Mouse (Mus musculus): ENCODE measurements around the gene Cacnb1. TPM values are rescaled to one million over a fixed set of nuclear protein-coding genes. Genes with fewer than 3 reads are reported as not detected.

The Cacnb1 gene
- polyA plus RNA-seq, 2 experiments = 0.38 TPM; not detected in 1

- Histone ChIP-seq H3K36me3 (replicated peaks; ENCODE audit: control insufficient read depth, insufficient read depth, low read depth) (no peaks in the 10 kb centered on the region), H3K27ac (no peak overlapping the region), H3K4me2 (ENCODE audit: low read depth) (no peak overlapping the region), H3K4me3 (ENCODE audit: insufficient read depth in 1 of 2, low read depth in 2 of 2, low read length in 2 of 2) (no peak overlapping the region), H3K27me3 (ENCODE audit: control insufficient read depth, insufficient read depth, low read length) (no peaks in the 10 kb centered on the region), H3K4me1 (replicated peaks; ENCODE audit: control insufficient read depth in 2 of 2, insufficient read depth in 2 of 2, low read length in 1 of 2) (no peaks in the 10 kb centered on the region), H3K9ac (replicated peaks) (no peak overlapping the region), H3K9me3 (ENCODE audit: control insufficient read depth, low read length) (no peaks in the 10 kb centered on the region)
- WGBS (ENCODE audit: insufficient replicate concordance) = 88% methylated on average over 1 of the region's 1 CpGs
- TF ChIP-seq EP300 (IDR thresholded peaks at IDR 0.05; ENCODE audit: low read depth) = no peak
- TF ChIP-seq CTCF (IDR thresholded peaks at IDR 0.05; ENCODE audit: low read depth) = peak; percentile 71
- no peak for DNase-seq (ENCODE audit: low read depth in 3 of 3, low spot score in 3 of 3)
- no peak for ATAC-seq (ENCODE audit: insufficient read depth)
Measured at GRCm38 (mm10) chr11:97960907-97961306, 61.9 kb downstream of the Cacnb1 start.

GRCm38 (mm10) chr11:97959300-97959680, 63.5 kb downstream of the Cacnb1 start:
- Histone ChIP-seq H3K4me3 (ENCODE audit: insufficient read depth in 1 of 2, low read depth in 2 of 2, low read length in 2 of 2) (no peak overlapping the region), H3K9ac (replicated peaks) (no peak overlapping the region), H3K4me1 (replicated peaks; ENCODE audit: control insufficient read depth in 2 of 2, insufficient read depth in 2 of 2, low read length in 1 of 2) (peaks cover 0 to 3% of the 10 kb centered on the region in 2 experiments; a peak in 1 of 4 replicates), H3K9me3 (ENCODE audit: control insufficient read depth, low read length) (no peaks in the 10 kb centered on the region), H3K27ac (no peak overlapping the region), H3K4me2 (ENCODE audit: low read depth) (no peak overlapping the region), H3K27me3 (ENCODE audit: control insufficient read depth, insufficient read depth, low read length) (no peaks in the 10 kb centered on the region), H3K36me3 (replicated peaks; ENCODE audit: control insufficient read depth, insufficient read depth, low read depth) (no peaks in the 10 kb centered on the region)
- WGBS (ENCODE audit: insufficient replicate concordance) = 65% methylated on average over 5 of the region's 5 CpGs
- DNase-seq (ENCODE audit: low read depth in 3 of 3, low spot score in 3 of 3) (no peak), ATAC-seq (ENCODE audit: insufficient read depth) (no peak)
- TF ChIP-seq CTCF (IDR thresholded peaks at IDR 0.05; ENCODE audit: low read depth) (no peak), EP300 (IDR thresholded peaks at IDR 0.05; ENCODE audit: low read depth) (no peak)

GRCm38 (mm10) chr11:97958641-97959299, 64.1 kb downstream of the Cacnb1 start:
- Histone ChIP-seq H3K9ac (replicated peaks) (no peak overlapping the region), H3K4me3 (ENCODE audit: insufficient read depth in 1 of 2, low read depth in 2 of 2, low read length in 2 of 2) (no peak overlapping the region), H3K27ac (no peak overlapping the region), H3K9me3 (ENCODE audit: control insufficient read depth, low read length) (no peaks in the 10 kb centered on the region), H3K4me2 (ENCODE audit: low read depth) (no peak overlapping the region), H3K27me3 (ENCODE audit: control insufficient read depth, insufficient read depth, low read length) (no peaks in the 10 kb centered on the region), H3K4me1 (replicated peaks; ENCODE audit: control insufficient read depth in 2 of 2, insufficient read depth in 2 of 2, low read length in 1 of 2) (peaks cover 0 to 5% of the 10 kb centered on the region in 2 experiments; a peak in 1 of 4 replicates), H3K36me3 (replicated peaks; ENCODE audit: control insufficient read depth, insufficient read depth, low read depth) (no peaks in the 10 kb centered on the region)
- ATAC-seq (ENCODE audit: insufficient read depth) (no peak), DNase-seq (ENCODE audit: low read depth in 3 of 3, low spot score in 3 of 3) (no peak)
- TF ChIP-seq CTCF (IDR thresholded peaks at IDR 0.05; ENCODE audit: low read depth) = no peak
- 54% methylated on average over 7 of the region's 7 CpGs for WGBS (ENCODE audit: insufficient replicate concordance)

GRCm38 (mm10) chr11:97956905-97957560, 65.8 kb downstream of the Cacnb1 start:
- DNase-seq (ENCODE audit: low read depth in 3 of 3, low spot score in 3 of 3) (no peak), ATAC-seq (ENCODE audit: insufficient read depth) (no peak)
- WGBS (ENCODE audit: insufficient replicate concordance) = 68% methylated on average over 6 of the region's 6 CpGs
- TF ChIP-seq EP300 (IDR thresholded peaks at IDR 0.05; ENCODE audit: low read depth) = no peak
- TF ChIP-seq CTCF (IDR thresholded peaks at IDR 0.05; ENCODE audit: low read depth) = no peak
- Histone ChIP-seq H3K27me3 (ENCODE audit: control insufficient read depth, insufficient read depth, low read length) (no peaks in the 10 kb centered on the region), H3K27ac (no peak overlapping the region), H3K4me2 (ENCODE audit: low read depth) (no peak overlapping the region), H3K36me3 (replicated peaks; ENCODE audit: control insufficient read depth, insufficient read depth, low read depth) (no peaks in the 10 kb centered on the region), H3K4me3 (ENCODE audit: insufficient read depth in 1 of 2, low read depth in 2 of 2, low read length in 2 of 2) (no peak overlapping the region), H3K9ac (replicated peaks) (no peak overlapping the region), H3K9me3 (ENCODE audit: control insufficient read depth, low read length) (no peaks in the 10 kb centered on the region), H3K4me1 (replicated peaks; ENCODE audit: control insufficient read depth in 2 of 2, insufficient read depth in 2 of 2, low read length in 1 of 2) (peaks cover 2 to 5% of the 10 kb centered on the region in 2 experiments; a peak in 1 of 4 replicates)

GRCm38 (mm10) chr11:97955915-97956314, 66.9 kb downstream of the Cacnb1 start:
- ATAC-seq (ENCODE audit: insufficient read depth) = no peak
- Histone ChIP-seq H3K4me3 (ENCODE audit: insufficient read depth in 1 of 2, low read depth in 2 of 2, low read length in 2 of 2) (no peak overlapping the region), H3K9ac (replicated peaks) (no peak overlapping the region), H3K27ac (no peak overlapping the region), H3K36me3 (replicated peaks; ENCODE audit: control insufficient read depth, insufficient read depth, low read depth) (no peaks in the 10 kb centered on the region), H3K4me1 (replicated peaks; ENCODE audit: control insufficient read depth in 2 of 2, insufficient read depth in 2 of 2, low read length in 1 of 2) (peaks cover 2 to 5% of the 10 kb centered on the region in 2 experiments; a peak in 1 of 4 replicates), H3K4me2 (ENCODE audit: low read depth) (no peak overlapping the region), H3K9me3 (ENCODE audit: control insufficient read depth, low read length) (no peaks in the 10 kb centered on the region), H3K27me3 (ENCODE audit: control insufficient read depth, insufficient read depth, low read length) (no peaks in the 10 kb centered on the region)
- DNase-seq (ENCODE audit: low read depth in 3 of 3, low spot score in 3 of 3) = no peak
- TF ChIP-seq CTCF (IDR thresholded peaks at IDR 0.05; ENCODE audit: low read depth) = no peak
- no peak for TF ChIP-seq EP300 (IDR thresholded peaks at IDR 0.05; ENCODE audit: low read depth)
- 62% methylated on average over 4 of the region's 4 CpGs for WGBS (ENCODE audit: insufficient replicate concordance)

All from liver, embryonic 14.5 days (tissue).